Mouse (Mus musculus) layer of hippocampus, postnatal 10 days (tissue): ENCODE measurements around the gene Gm12355. TPM values are rescaled to one million over a fixed set of nuclear protein-coding genes. Genes with fewer than 3 reads are reported as not detected.

ENCODE experiments used
- DNase-seq, 2 experiments: peaks; one replicate each; pipeline ENCODE4 v3.0.0; 2021; ENCODE audit warnings: low spot score in 2 of 2
- total RNA-seq, 2 experiments: library from RNA; stranded (reverse); gene quantifications; 2 replicates each; pipeline ENCODE4 v1.2.3; 2021

Gene Gm12355
- total RNA-seq, 2 experiments from 2014 or later, result 14.1 to 17.2 TPM

GRCm38 (mm10) chr11:98582551-98583264, 42.8 kb downstream of the Gm12355 start:
- DNase-seq, result no peak

GRCm38 (mm10) chr11:98582030-98582388, 43.5 kb downstream of the Gm12355 start:
- DNase-seq, result no peak

DNA sequence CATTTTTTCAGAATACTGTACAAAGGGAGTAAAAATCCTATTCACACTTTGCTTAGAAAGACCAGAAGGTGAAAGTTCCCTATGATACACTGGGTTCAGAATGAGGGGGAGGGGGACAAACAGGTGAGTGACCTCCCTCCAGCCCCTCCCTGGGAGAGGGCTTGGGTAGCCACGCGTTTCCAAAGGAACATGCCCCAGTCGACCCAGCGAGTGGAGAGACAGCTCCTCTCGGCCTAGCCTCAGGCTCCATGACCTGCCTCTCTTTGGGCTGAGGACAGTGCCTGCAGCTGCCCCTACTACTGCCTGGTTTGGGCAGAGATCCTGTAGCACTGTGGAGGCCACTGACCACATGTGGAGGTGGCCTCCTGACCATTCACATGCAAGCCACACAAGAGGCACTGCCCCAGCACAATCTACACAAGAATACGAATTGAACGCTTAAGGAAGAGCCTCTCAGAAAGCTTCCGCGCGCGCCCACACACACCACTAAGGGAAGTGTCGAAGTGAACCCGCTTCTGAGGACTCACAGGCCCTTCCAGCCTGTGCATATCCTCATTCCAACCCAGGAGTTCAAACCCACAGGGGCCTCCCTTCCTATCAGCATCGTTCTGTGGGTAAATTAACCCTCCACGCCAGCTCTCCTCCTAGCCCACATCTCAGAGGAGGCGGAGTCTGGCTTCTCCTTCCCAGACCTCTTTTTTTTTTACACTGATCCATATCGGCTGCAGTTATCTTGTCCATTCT, 44.0 kb downstream of the Gm12355 start:
- DNase-seq, result no peak

- DNase-seq, result no peak
These were observed 45.0 kb downstream of the Gm12355 start for GRCm38 (mm10) chr11:98580301-98581121.

GRCm38 (mm10) chr11:98577776-98578175, 47.7 kb downstream of the Gm12355 start:
- no peak for DNase-seq

Other genes with a start within 250 kb of the Gm12355 start
- 1 to 10 TPM; 1.4 to 1.6 TPM for gene Tcap, start 241.8 kb downstream of the Gm12355 start, total RNA-seq
- gene Pnmt, start 239.2 kb downstream of the Gm12355 start, total RNA-seq, result not detected
- 10 to 100 TPM in 1 of 2 experiments, 1 to 10 TPM in 1; 8.9 to 10.1 TPM for gene Pgap3, start 225.2 kb downstream of the Gm12355 start, total RNA-seq
- 1 to 10 TPM; 3.3 to 4.2 TPM for gene Erbb2, start 213.2 kb downstream of the Gm12355 start, total RNA-seq
- gene Mien1, start 186.7 kb downstream of the Gm12355 start, total RNA-seq, result 100 to 1,000 TPM; 108 to 110 TPM
- 1 to 10 TPM; 1.0 to 1.8 TPM for gene Grb7, start 179.3 kb downstream of the Gm12355 start, total RNA-seq
- not detected for gene Ikzf3, start 79.6 kb downstream of the Gm12355 start, total RNA-seq
- gene Zpbp2, start 74.6 kb downstream of the Gm12355 start, total RNA-seq, result not detected
- gene Ormdl3, start 38.3 kb downstream of the Gm12355 start, total RNA-seq, result 10 to 100 TPM; 53.6 to 56.9 TPM
- not detected for gene Lrrc3c, start 27.4 kb downstream of the Gm12355 start, total RNA-seq
- under 1 TPM in 1 of 2 experiments, not detected in 1; 0.50 TPM for gene Gsdma3, start 699 bp upstream of the Gm12355 start, total RNA-seq
- gene Gsdma2, start 21.1 kb upstream of the Gm12355 start, total RNA-seq, result not detected
- not detected for gene Gsdma, start 38.7 kb upstream of the Gm12355 start, total RNA-seq
- 100 to 1,000 TPM; 127 to 130 TPM for gene Psmd3, start 56.9 kb upstream of the Gm12355 start, total RNA-seq
- not detected for gene Csf3, start 75.6 kb upstream of the Gm12355 start, total RNA-seq
- 100 to 1,000 TPM in 1 of 2 experiments, 10 to 100 TPM in 1; 93.8 to 103 TPM for gene Med24, start 103.8 kb upstream of the Gm12355 start, total RNA-seq
- 1,000 to 10,000 TPM; 1,331 to 1,411 TPM for gene Thra, start 115.0 kb upstream of the Gm12355 start, total RNA-seq
- 10 to 100 TPM; 39.1 to 41.5 TPM for gene Nr1d1, start 149.7 kb upstream of the Gm12355 start, total RNA-seq
- gene Msl1, start 169.9 kb upstream of the Gm12355 start, total RNA-seq, result 100 to 1,000 TPM; 147 to 157 TPM
- gene Casc3, start 179.2 kb upstream of the Gm12355 start, total RNA-seq, result 10 to 100 TPM; 65.8 to 66.3 TPM
- gene Rapgefl1, start 211.1 kb upstream of the Gm12355 start, total RNA-seq, result 100 to 1,000 TPM; 148 to 154 TPM
- 10 to 100 TPM; 29.7 to 30.9 TPM for gene Wipf2, start 238.0 kb upstream of the Gm12355 start, total RNA-seq